Mouse (Mus musculus) olfactory bulb, adult 2 months (tissue): ENCODE results near the gene Hipk3. TPM values are rescaled to one million over a fixed set of nuclear protein-coding genes. Genes with fewer than 3 reads are reported as not detected.
A peak's percentile ranks its signal among the peaks of the same experiment; 100 is the strongest.

Experiments
- H3K27ac ChIP-seq: fragments of 200-500 bp; 2 replicates; pipeline ENCODE4 v1.5.1; 2012; ENCODE audit warnings: low read depth, low read length; ENCODE audit not compliant: insufficient read depth
- H3K4me1 ChIP-seq: fragments of 200-500 bp; 2 replicates; pipeline ENCODE4 v1.6.1; 2012; ENCODE audit warnings: low read length; ENCODE audit not compliant: control insufficient read depth, insufficient read depth
- H3K4me3 ChIP-seq: fragments of 200-500 bp; 2 replicates; pipeline ENCODE4 v1.5.1; 2012; ENCODE audit warnings: mild to moderate bottlenecking, low read depth, low read length, moderate library complexity; ENCODE audit not compliant: insufficient read depth
- CTCF ChIP-seq: fragments of 200-500 bp; IDR thresholded peaks from 2 replicates; pipeline ENCODE4 v1.5.1; 2012; ENCODE audit warnings: low read depth, mild to moderate bottlenecking, low read length, moderate library complexity; ENCODE audit not compliant: insufficient read depth
- POLR2A ChIP-seq: fragments of 200-500 bp; IDR thresholded peaks from 2 replicates; pipeline ENCODE4 v1.6.1; 2012; ENCODE audit warnings: mild to moderate bottlenecking, low read depth, low read length, moderate library complexity; ENCODE audit not compliant: insufficient read depth
- WGBS: fragments of 180-500 bp; shearing (Covaris S2); methylation state at CpG from one replicate; pipeline ENCODE4 v1.1.7; 2018; 5-methylcytosine and 5-hydroxymethylcytosine counted together
- polyA plus RNA-seq: library from polyadenylated mRNA; stranded (reverse); fragments of >200 nt; gene quantifications from 2 replicates; pipeline ENCODE4 v1.2.4, GENCODE M21; 2012; ENCODE audit warnings: low replicate concordance; ENCODE audit not compliant: missing spikeins, insufficient read depth, insufficient read length

Hipk3 gene
- polyA plus RNA-seq, 1 experiment, result not detected

GRCm38 (mm10) chr2:104479054-104479453 is 15.2 kb downstream of the Hipk3 start:
- no peak overlapping the region for H3K27ac ChIP-seq
- H3K4me1 ChIP-seq, result no peaks in the 10 kb centered on the region; the same call in 1 of the 2 replicates
- WGBS, result 78% methylated on average over 4 of the region's 4 CpGs
- no peak overlapping the region for H3K4me3 ChIP-seq
- TF ChIP-seq CTCF, result no peak
- no peak for TF ChIP-seq POLR2A

- 83% methylated on average over 2 of the region's 2 CpGs for WGBS
- Histone ChIP-seq H3K4me3 (no peak overlapping the region), H3K27ac (no peak overlapping the region), H3K4me1 (no peaks in the 10 kb centered on the region)
- TF ChIP-seq POLR2A (no peak), CTCF (no peak)
Observed at GRCm38 (mm10) chr2:104477398-104478015, 16.7 kb downstream of the Hipk3 start.

- H3K4me1 ChIP-seq, result no peaks in the 10 kb centered on the region
- no peak overlapping the region for H3K27ac ChIP-seq
- no peak for TF ChIP-seq POLR2A
- TF ChIP-seq CTCF, result no peak
- no peak overlapping the region for H3K4me3 ChIP-seq
- WGBS, result 76% methylated on average over 6 of the region's 6 CpGs
Observed at GRCm38 (mm10) chr2:104472056-104472455, 22.2 kb downstream of the Hipk3 start.

DNA sequence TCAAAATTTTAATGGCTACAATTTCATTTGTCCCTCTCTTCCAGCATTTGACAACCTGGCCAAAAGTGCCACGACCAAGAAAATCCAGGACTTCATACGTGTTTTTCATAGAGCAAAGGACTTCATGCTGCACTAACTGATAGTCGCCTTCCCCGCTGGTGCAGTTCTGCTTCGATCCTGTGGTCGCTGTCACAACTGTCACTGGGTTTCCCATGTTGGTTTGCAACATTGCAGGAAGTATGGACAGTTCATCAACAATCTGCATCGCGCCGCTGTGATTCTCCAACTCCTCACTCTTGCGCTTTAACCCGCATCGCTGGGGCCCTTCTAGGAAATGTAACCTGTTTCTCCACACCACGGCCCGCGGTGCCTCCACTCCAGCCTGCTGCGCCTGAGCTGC is 23.1 kb downstream of the Hipk3 start:
- H3K4me3 ChIP-seq, result no peak overlapping the region
- TF ChIP-seq CTCF, result no peak
- no peak for TF ChIP-seq POLR2A
- 97% methylated on average over 16 of the region's 16 CpGs for WGBS
- H3K27ac ChIP-seq, result no peak overlapping the region
- no peaks in the 10 kb centered on the region for H3K4me1 ChIP-seq

GRCm38 (mm10) chr2:104470536-104470935 is 23.7 kb downstream of the Hipk3 start:
- no peak overlapping the region for H3K4me3 ChIP-seq
- no peak for TF ChIP-seq CTCF
- no peak overlapping the region for H3K27ac ChIP-seq
- H3K4me1 ChIP-seq, result no peaks in the 10 kb centered on the region
- WGBS, result 94% methylated on average over 6 of the region's 6 CpGs

- Histone ChIP-seq H3K27ac (0 out of 2 replicates have a peak overlapping the region, but pooled peaks have one; percentile 73), H3K4me1 (no peaks in the 10 kb centered on the region), H3K4me3 (no peak overlapping the region)
- WGBS, result 20% methylated on average over 5 of the region's 5 CpGs
- TF ChIP-seq CTCF (no peak), POLR2A (no peak)
Observed at GRCm38 (mm10) chr2:104468419-104468818, 25.8 kb downstream of the Hipk3 start.

DNA sequence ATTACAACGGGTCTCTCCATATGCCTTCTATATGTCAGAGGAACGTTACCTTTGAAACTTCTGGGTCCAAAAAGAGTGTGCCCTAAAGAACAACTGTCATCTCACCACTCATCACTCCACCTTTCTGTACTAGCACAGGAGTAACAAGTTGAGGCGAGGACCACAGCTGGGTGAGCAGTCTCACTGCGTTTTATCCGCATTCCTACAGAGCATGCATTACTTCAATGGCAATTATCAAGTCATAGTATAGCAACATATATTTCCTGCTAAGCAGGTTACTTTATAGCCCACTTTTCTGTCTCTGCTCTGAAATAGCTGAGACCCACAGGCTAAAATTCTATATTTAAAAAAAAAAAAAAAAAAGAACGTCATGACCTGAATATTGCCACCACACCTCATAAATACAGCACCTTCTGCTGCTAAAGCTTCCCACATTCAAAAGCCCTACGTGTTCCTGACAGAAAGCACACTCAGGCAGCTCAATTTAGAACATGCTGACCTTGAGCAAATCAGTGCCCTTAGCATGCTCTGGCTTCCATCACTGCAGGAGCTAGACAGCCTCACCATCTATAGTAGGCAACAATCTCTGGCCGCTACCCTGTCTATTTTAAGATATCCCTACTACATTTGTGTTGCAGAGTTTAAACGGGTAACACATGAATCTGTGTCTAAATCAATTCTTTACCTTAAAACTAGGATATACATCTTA is 27.2 kb downstream of the Hipk3 start:
- no peak overlapping the region for H3K4me3 ChIP-seq
- peaks cover 2% of the 10 kb centered on the region for H3K4me1 ChIP-seq
- no peak overlapping the region for H3K27ac ChIP-seq
- no peak for TF ChIP-seq POLR2A
- no peak for TF ChIP-seq CTCF
- 62% methylated on average over 9 of the region's 9 CpGs for WGBS

DNA sequence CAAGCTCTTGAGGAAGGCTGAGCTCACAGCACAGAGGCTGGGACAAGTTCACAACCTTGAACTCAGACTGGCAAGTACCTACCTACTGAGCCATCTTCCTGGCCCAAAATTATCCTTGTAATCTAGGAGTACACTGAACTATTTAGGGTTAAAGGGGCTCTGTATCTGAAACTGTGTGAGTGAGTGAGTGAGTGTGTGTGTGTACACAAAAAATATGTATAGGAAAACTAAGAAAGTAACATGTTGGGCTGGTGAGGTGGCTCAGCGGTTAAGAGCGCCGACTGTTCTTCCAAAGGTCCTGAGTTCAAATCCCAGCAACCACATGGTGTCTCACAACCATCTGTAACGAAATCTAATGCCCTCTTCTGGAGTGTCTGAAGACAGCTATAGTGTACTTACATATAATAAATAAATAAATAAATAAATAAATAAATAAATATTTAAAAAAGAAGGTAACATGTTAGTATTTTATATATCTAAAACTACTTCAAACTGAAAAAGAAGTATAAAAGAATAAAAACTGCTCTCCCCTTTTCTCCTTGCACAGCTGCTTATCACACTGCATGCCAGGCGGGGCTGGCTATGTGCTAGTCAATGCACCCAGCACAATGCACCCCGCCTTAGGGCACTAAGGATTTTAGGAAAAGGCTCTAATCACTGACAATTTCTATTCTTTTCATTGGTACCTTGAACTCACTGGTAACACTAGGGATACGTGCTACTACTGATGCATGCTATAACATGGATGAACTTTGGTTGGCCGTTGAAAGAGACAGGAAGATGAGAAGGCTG is 28.4 kb downstream of the Hipk3 start:
- H3K4me3 ChIP-seq, result no peak overlapping the region
- WGBS, result 94% methylated on average over 8 of the region's 8 CpGs
- H3K27ac ChIP-seq, result no peak overlapping the region; the same call in 1 of the 2 replicates
- TF ChIP-seq POLR2A (no peak), CTCF (no peak)
- H3K4me1 ChIP-seq, result peaks cover 2% of the 10 kb centered on the region

DNA sequence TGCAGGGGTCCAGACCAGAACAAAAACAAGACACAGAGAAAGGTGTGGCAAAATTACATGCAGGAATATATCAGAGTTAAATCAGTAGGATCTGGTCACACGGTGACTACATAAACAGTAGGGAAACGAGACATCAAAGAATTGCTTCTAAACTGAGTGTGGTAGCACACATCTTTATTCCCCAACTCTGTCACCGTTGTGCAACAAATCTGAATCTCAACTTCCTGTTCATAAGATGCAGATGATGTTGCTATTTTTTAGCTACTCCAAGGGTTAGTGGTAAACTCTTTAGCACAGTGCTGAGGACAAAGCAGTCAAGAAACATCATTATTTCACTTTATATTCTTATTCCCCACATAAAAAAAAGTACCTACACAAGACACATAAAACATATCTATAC is 34.2 kb downstream of the Hipk3 start:
- 53% methylated on average over 3 of the region's 3 CpGs for WGBS
- H3K4me3 ChIP-seq, result no peak overlapping the region

More for the DNA sequence above, 34.2 kb downstream of the Hipk3 start:
- TF ChIP-seq POLR2A, result no peak
- TF ChIP-seq CTCF, result no peak
- Histone ChIP-seq H3K27ac (no peak overlapping the region), H3K4me1 (peaks cover 7% of the 10 kb centered on the region)
